Mouse (Mus musculus) thymus, adult 2 months (tissue): ENCODE measurements around the gene Vmn1r188.

Experiments
- CTCF ChIP-seq: fragments of 200-500 bp; IDR thresholded peaks from 2 replicates; pipeline ENCODE4 v1.5.1; 2012; ENCODE audit warnings: mild to moderate bottlenecking, control low read depth, low read length, moderate library complexity, borderline replicate concordance; ENCODE audit not compliant: control insufficient read depth, poor library complexity, insufficient read depth; ENCODE audit errors: extremely low read depth
- POLR2A ChIP-seq: fragments of 200-500 bp; IDR thresholded peaks from 2 replicates; pipeline ENCODE4 v1.6.1; 2012; ENCODE audit warnings: mild to moderate bottlenecking, low read length, control low read depth, moderate library complexity; ENCODE audit not compliant: control insufficient read depth, poor library complexity, insufficient read depth; ENCODE audit errors: extremely low read depth

GRCm38 (mm10) chr13:22041651-22042567, 42.3 kb upstream of the Vmn1r188 start:
- TF ChIP-seq CTCF (no peak), POLR2A (no peak)
